Mouse (Mus musculus): ENCODE data around the gene Trpv6. TPM values are rescaled to one million over a fixed set of nuclear protein-coding genes. Genes with fewer than 3 reads are reported as not detected.

The Trpv6 gene
- polyA plus RNA-seq, 1 experiment from 2014 or later = not detected

DNA sequence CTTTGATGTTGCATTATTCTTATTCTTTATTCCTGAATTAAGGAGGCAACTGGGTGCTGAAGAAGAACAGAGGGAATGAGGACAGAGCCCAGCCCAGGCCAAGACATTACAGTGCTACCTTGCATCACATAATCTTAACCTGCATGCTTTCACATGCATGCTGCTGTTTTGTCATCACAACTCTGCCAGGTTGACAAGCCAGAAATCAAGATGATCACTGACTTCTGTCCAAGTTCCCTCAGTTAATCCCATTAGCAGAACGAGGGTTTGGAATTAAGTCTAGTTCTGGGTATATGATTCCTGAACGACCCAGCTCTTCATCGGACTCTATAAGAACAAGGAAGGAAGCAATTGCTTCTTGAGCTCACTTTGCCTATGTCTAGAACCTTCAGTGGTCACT is 10.0 kb upstream of the Trpv6 start:
- Histone ChIP-seq H3K4me3 (no peak overlapping the region), H3K27me3 (no peaks in the 10 kb centered on the region), H3K4me1 (replicated peaks) (no peaks in the 10 kb centered on the region), H3K9ac (no peak overlapping the region), H3K4me2 (no peak overlapping the region), H3K27ac (no peak overlapping the region), H3K9me3 (replicated peaks) (no peaks in the 10 kb centered on the region), H3K36me3 (no peaks in the 10 kb centered on the region)
- no peak for ATAC-seq (replicated peaks; ENCODE audit: insufficient number of reproducible peaks, insufficient read depth, low FRiP score, low read depth)
- 75% methylated on average over 3 of the region's 3 CpGs for WGBS

DNA sequence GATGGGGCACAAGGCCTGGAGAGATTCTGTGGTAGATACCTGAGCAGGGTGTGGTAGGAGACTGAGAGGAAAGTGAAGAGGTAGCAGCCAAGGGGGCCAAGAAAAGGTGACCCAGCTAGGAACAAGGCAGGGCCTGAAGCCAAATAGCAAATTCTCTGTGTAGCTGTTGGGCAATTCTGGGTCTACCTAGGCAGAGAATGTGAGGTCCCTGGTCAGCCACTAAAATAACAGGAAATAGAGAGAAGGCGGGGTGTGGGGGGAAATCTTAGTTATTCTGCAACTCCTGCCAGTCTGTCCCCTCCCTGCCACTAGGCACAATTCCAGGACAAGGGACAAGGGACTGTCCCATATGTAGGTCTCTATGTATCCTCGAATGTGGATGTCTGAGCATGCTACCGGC is 7.0 kb upstream of the Trpv6 start:
- Histone ChIP-seq H3K36me3 (no peaks in the 10 kb centered on the region), H3K27ac (no peak overlapping the region), H3K4me3 (no peak overlapping the region), H3K27me3 (no peaks in the 10 kb centered on the region), H3K9ac (no peak overlapping the region), H3K4me1 (replicated peaks) (no peaks in the 10 kb centered on the region), H3K4me2 (no peak overlapping the region), H3K9me3 (replicated peaks) (no peaks in the 10 kb centered on the region)
- no peak for ATAC-seq (replicated peaks; ENCODE audit: insufficient number of reproducible peaks, insufficient read depth, low FRiP score, low read depth)
- 88% methylated on average over 3 of the region's 3 CpGs for WGBS

- Histone ChIP-seq H3K4me1 (replicated peaks) (no peaks in the 10 kb centered on the region), H3K27ac (no peak overlapping the region), H3K9ac (no peak overlapping the region), H3K4me3 (no peak overlapping the region), H3K4me2 (no peak overlapping the region), H3K36me3 (no peaks in the 10 kb centered on the region), H3K9me3 (replicated peaks) (no peaks in the 10 kb centered on the region), H3K27me3 (no peaks in the 10 kb centered on the region)
- WGBS = 82% methylated on average over 4 of the region's 4 CpGs
- ATAC-seq (replicated peaks; ENCODE audit: insufficient number of reproducible peaks, insufficient read depth, low FRiP score, low read depth) = no peak
These were observed 6.6 kb upstream of the Trpv6 start for GRCm38 (mm10) chr6:41642765-41643164.

DNA sequence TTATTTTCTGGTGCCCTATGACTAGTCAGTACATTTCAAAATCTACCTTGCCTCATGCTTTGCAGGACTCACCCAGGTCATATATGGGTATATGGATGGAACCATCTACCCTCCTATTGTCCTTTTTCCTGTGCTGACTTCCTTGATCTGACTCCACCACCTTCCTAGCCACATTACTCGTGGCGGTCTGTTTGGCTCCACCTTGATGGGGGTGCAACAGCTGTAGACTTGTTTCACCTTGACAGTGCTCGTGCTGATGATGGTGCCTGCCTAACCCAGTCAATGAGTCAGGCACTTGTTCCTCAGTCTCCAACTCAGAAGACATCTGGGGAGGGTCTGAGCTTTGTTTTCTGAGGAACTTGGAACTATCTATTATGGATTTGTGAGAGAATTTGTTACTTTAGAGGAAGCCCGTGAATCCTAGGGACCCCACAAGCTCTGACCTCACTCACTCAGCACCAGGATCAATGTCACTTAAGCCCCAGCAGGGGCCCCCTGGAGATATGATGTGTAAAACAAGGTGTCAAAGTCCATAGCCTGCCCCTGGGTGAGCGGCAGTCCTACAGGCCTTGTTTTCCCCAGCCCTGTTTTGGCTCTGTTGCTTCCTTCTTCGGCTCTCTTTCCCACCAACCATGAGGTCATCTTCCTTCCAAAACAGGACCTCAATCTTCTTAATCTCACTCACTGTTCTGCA is 5.1 kb upstream of the Trpv6 start:
- no peak for ATAC-seq (replicated peaks; ENCODE audit: insufficient number of reproducible peaks, insufficient read depth, low FRiP score, low read depth)
- Histone ChIP-seq H3K36me3 (no peaks in the 10 kb centered on the region), H3K4me1 (replicated peaks) (no peaks in the 10 kb centered on the region), H3K9ac (no peak overlapping the region), H3K4me3 (no peak overlapping the region), H3K4me2 (no peak overlapping the region), H3K9me3 (replicated peaks) (no peaks in the 10 kb centered on the region), H3K27me3 (no peaks in the 10 kb centered on the region), H3K27ac (no peak overlapping the region)
- WGBS = 50% methylated on average over 6 of the region's 6 CpGs

DNA sequence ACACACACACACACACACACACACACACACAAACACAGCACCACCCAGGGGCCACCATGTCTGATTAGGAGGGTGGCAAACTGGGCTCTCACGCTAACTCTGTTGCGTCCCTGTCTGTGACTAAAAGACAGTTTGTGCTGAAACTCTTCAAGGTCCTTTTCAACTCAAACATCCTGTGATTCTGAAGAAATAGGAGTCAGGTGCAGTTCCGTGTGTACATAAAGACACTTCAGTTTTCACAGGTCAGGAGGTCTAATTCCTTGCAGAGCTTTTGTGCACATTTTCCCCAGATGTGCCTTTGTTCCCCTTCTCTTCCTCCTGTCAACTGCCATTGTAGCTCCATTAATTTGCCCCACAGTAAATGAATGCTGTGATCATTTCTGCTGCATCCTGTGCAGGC is 4.2 kb upstream of the Trpv6 start:
- H3K36me3 ChIP-seq = no peaks in the 10 kb centered on the region
- no peaks in the 10 kb centered on the region for H3K4me1 ChIP-seq (replicated peaks)
- no peak overlapping the region for H3K9ac ChIP-seq
- H3K27ac ChIP-seq = no peak overlapping the region
- H3K27me3 ChIP-seq = no peaks in the 10 kb centered on the region
- H3K4me3 ChIP-seq = no peak overlapping the region
- WGBS = 69% methylated on average over 3 of the region's 3 CpGs
- no peaks in the 10 kb centered on the region for H3K9me3 ChIP-seq (replicated peaks)
- H3K4me2 ChIP-seq = no peak overlapping the region
- no peak for ATAC-seq (replicated peaks; ENCODE audit: insufficient number of reproducible peaks, insufficient read depth, low FRiP score, low read depth)

DNA sequence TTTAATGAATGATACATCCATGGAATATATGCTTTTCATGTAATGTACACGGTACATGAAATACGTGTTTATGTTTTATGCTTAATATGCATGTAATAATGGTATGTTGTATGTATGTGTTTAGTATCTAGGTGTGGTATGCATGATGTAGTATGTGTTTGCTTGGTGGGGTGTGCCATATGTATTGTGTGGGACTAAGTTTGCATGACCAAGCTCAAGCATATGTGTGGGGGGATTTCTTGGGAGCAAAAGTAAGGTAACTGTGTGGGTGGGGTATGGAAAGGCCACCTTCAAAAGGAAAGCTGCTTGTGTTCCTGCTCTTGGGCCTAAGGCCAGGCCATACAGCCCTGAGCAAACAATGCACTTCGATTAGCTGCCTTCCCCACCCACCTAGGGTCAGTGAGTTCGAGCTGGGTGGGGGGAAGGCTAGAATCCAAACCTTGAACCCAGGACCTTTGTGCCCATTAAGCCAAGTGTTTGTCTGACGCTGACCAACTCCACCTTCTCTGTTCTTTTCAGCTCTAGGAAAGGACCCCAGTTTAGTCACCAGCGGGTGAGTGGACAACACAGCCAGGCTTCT is 1.8 kb upstream of the Trpv6 start:
- H3K4me2 ChIP-seq = no peak overlapping the region
- H3K9ac ChIP-seq = no peak overlapping the region
- no peaks in the 10 kb centered on the region for H3K4me1 ChIP-seq (replicated peaks)
- no peaks in the 10 kb centered on the region for H3K27me3 ChIP-seq
- no peaks in the 10 kb centered on the region for H3K36me3 ChIP-seq
- no peak for ATAC-seq (replicated peaks; ENCODE audit: insufficient number of reproducible peaks, insufficient read depth, low FRiP score, low read depth)
- H3K4me3 ChIP-seq = no peak overlapping the region
- WGBS = 64% methylated on average over 6 of the region's 6 CpGs
- H3K9me3 ChIP-seq (replicated peaks) = no peaks in the 10 kb centered on the region
- H3K27ac ChIP-seq = no peak overlapping the region

GRCm38 (mm10) chr6:41637393-41637792 is 1.2 kb upstream of the Trpv6 start:
- Histone ChIP-seq H3K9me3 (replicated peaks) (no peaks in the 10 kb centered on the region), H3K4me1 (replicated peaks) (no peaks in the 10 kb centered on the region), H3K9ac (no peak overlapping the region), H3K4me3 (no peak overlapping the region), H3K4me2 (no peak overlapping the region), H3K27me3 (no peaks in the 10 kb centered on the region), H3K27ac (no peak overlapping the region), H3K36me3 (no peaks in the 10 kb centered on the region)
- WGBS = 20% methylated on average over 1 of the region's 1 CpGs
- no peak for ATAC-seq (replicated peaks; ENCODE audit: insufficient number of reproducible peaks, insufficient read depth, low FRiP score, low read depth)

- Histone ChIP-seq H3K27me3 (no peaks in the 10 kb centered on the region), H3K36me3 (no peaks in the 10 kb centered on the region), H3K4me1 (replicated peaks) (no peaks in the 10 kb centered on the region), H3K9ac (no peak overlapping the region), H3K4me2 (no peak overlapping the region), H3K4me3 (no peak overlapping the region), H3K27ac (no peak overlapping the region), H3K9me3 (replicated peaks) (no peaks in the 10 kb centered on the region)
- 35% methylated on average over 1 of the region's 1 CpGs for WGBS
- no peak for ATAC-seq (replicated peaks; ENCODE audit: insufficient number of reproducible peaks, insufficient read depth, low FRiP score, low read depth)
These were observed 994 bp downstream of the Trpv6 start for GRCm38 (mm10) chr6:41635211-41635610.

DNA sequence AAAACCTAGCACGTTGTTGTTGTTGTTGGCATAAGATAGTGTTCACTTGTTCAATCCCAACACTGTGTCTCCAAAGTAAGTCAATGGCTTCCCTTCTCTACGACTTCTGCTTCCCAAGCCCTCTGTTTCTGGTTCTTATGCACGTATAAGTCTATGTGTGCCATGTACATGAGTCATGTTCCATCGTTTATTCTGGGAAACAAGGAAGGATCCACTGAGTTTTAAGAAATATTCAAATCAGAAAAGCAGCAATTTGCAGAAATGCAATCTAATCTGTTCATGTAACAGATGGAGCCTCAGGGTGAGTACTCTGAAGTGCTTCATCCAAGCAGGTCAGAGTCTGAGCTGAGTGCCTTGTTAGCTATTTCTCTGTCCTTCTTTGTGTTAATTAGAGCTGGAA is 4.7 kb downstream of the Trpv6 start:
- no peak overlapping the region for H3K4me2 ChIP-seq
- no peaks in the 10 kb centered on the region for H3K27me3 ChIP-seq
- no peak overlapping the region for H3K27ac ChIP-seq
- WGBS = 77% methylated on average over 4 of the region's 4 CpGs
- no peak overlapping the region for H3K4me3 ChIP-seq
- H3K36me3 ChIP-seq = no peaks in the 10 kb centered on the region
- H3K9ac ChIP-seq = no peak overlapping the region
- ATAC-seq (replicated peaks; ENCODE audit: insufficient number of reproducible peaks, insufficient read depth, low FRiP score, low read depth) = no peak
- no peaks in the 10 kb centered on the region for H3K9me3 ChIP-seq (replicated peaks)
- H3K4me1 ChIP-seq (replicated peaks) = no peaks in the 10 kb centered on the region

DNA sequence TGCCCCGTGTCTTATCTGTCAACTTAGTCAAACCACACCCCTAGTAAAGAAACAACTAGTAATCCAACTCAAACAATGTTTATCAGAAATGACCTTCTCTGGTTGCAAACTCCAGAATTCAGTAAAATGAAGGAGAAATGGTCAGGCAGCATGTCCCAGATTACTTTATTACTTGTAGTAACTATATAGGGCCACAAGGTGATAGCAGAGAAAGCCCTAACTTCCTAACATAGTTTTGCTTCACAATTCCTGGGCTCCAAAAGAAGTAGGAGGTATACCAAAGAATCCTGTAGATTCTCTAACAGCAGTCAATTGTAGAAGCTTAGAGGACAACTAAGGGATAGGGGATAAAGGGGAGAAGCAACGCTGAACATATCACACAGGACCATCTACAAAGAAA is 5.4 kb downstream of the Trpv6 start:
- Histone ChIP-seq H3K27ac (no peak overlapping the region), H3K4me1 (replicated peaks) (no peaks in the 10 kb centered on the region), H3K9me3 (replicated peaks) (no peaks in the 10 kb centered on the region), H3K4me3 (no peak overlapping the region), H3K9ac (no peak overlapping the region), H3K36me3 (no peaks in the 10 kb centered on the region), H3K4me2 (no peak overlapping the region), H3K27me3 (no peaks in the 10 kb centered on the region)
- ATAC-seq (replicated peaks; ENCODE audit: insufficient number of reproducible peaks, insufficient read depth, low FRiP score, low read depth) = no peak
- WGBS = 62% methylated on average over 2 of the region's 2 CpGs

GRCm38 (mm10) chr6:41628180-41628579 is 8.0 kb downstream of the Trpv6 start:
- 63% methylated on average over 1 of the region's 1 CpGs for WGBS
- no peak overlapping the region for H3K4me3 ChIP-seq
- no peak overlapping the region for H3K4me2 ChIP-seq
- ATAC-seq (replicated peaks; ENCODE audit: insufficient number of reproducible peaks, insufficient read depth, low FRiP score, low read depth) = no peak
- H3K27ac ChIP-seq = no peak overlapping the region
- H3K9ac ChIP-seq = no peak overlapping the region
- H3K36me3 ChIP-seq = no peaks in the 10 kb centered on the region
- H3K27me3 ChIP-seq = no peaks in the 10 kb centered on the region
- H3K9me3 ChIP-seq (replicated peaks) = no peaks in the 10 kb centered on the region
- no peaks in the 10 kb centered on the region for H3K4me1 ChIP-seq (replicated peaks)

DNA sequence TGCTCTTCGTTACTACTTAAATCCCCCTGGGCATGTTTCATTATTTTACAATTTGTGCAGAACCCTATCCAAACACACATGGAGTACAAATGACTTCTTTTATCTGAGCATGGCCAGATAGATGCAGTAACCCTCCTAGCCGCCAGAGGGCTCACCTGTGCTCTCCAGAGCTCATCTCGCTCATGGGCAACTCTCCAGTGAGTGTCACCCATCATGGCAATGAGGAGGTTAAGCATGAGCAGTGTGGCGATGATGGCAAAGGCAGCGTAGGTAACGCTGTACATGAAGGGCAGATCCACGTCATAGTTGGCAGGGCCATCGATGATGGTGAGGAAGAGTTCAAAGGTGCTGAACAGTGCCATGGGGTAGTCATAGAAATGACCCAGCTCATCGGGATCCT is 13.5 kb downstream of the Trpv6 start:
- no peak for ATAC-seq (replicated peaks; ENCODE audit: insufficient number of reproducible peaks, insufficient read depth, low FRiP score, low read depth)
- no peaks in the 10 kb centered on the region for H3K36me3 ChIP-seq
- H3K4me2 ChIP-seq = no peak overlapping the region

More for the DNA sequence above, 13.5 kb downstream of the Trpv6 start:
- H3K27me3 ChIP-seq = no peaks in the 10 kb centered on the region
- H3K4me1 ChIP-seq (replicated peaks) = no peaks in the 10 kb centered on the region
- no peak overlapping the region for H3K27ac ChIP-seq
- H3K9ac ChIP-seq = no peak overlapping the region
- no peaks in the 10 kb centered on the region for H3K9me3 ChIP-seq (replicated peaks)
- WGBS = 66% methylated on average over 9 of the region's 9 CpGs
- H3K4me3 ChIP-seq = no peak overlapping the region
